Mouse (Mus musculus) megakaryocyte, embryonic 14.5 days (primary cell): ENCODE measurements around the gene Cd81.

Experiments
- FLI1 ChIP-seq: IDR thresholded peaks from 2 replicates; pipeline ENCODE4 v1.6.1; 2012; ENCODE audit warnings: low read length, inconsistent platforms, mixed read lengths
- GATA1 ChIP-seq: IDR thresholded peaks from 3 replicates; pipeline ENCODE4 v1.6.1; 2012; ENCODE audit warnings: mixed read lengths, low read length, inconsistent platforms, borderline replicate concordance

GRCm38 (mm10) chr7:143021356-143022164 lies 31.0 kb upstream of the Cd81 start:
- TF ChIP-seq GATA1 (no peak), FLI1 (no peak)
